Mouse (Mus musculus): Measurements from ENCODE around the gene H2-Eb1. TPM values are rescaled to one million over a fixed set of nuclear protein-coding genes. Genes with fewer than 3 reads are reported as not detected.
"Not testable (repeated sequence)": the region's sequence is repeated elsewhere in the genome, so short reads cannot be mapped to it uniquely, and the experiment has no call there.

H2-Eb1 gene
- total and polyA plus RNA-seq, 2 experiments from 2014 or later: 2.1 to 2.7 TPM

- no peak overlapping the region for H3K9ac ChIP-seq
- no peak for TF ChIP-seq CTCF (IDR thresholded peaks at IDR 0.05; ENCODE audit: low read depth)
- no peaks in the 10 kb centered on the region for H3K4me1 ChIP-seq (ENCODE audit: insufficient read depth)
- H3K4me3 ChIP-seq (ENCODE audit: low read depth, low read length): no peak overlapping the region
- WGBS: 33% methylated on average over 4 of the region's 4 CpGs
- no peak overlapping the region for H3K4me2 ChIP-seq (ENCODE audit: low read depth)
- no peaks in the 10 kb centered on the region for H3K27me3 ChIP-seq (ENCODE audit: insufficient read depth, low read length)
- H3K27ac ChIP-seq (ENCODE audit: low read depth, low read length): no peak overlapping the region
- H3K9me3 ChIP-seq (ENCODE audit: low read length): no peaks in the 10 kb centered on the region
- ATAC-seq (peak; percentile 67), DNase-seq (peak; percentile 79)
- H3K36me3 ChIP-seq (ENCODE audit: insufficient read depth): no peaks in the 10 kb centered on the region
These were observed 916 bp upstream of the H2-Eb1 start for GRCm38 (mm10) chr17:34304751-34305150.

- Histone ChIP-seq H3K9ac (no peak overlapping the region), H3K4me1 (ENCODE audit: insufficient read depth) (no peaks in the 10 kb centered on the region), H3K27me3 (ENCODE audit: insufficient read depth, low read length) (no peaks in the 10 kb centered on the region), H3K36me3 (ENCODE audit: insufficient read depth) (no peaks in the 10 kb centered on the region), H3K4me3 (ENCODE audit: low read depth, low read length) (no peak overlapping the region), H3K9me3 (ENCODE audit: low read length) (no peaks in the 10 kb centered on the region), H3K4me2 (ENCODE audit: low read depth) (no peak overlapping the region), H3K27ac (ENCODE audit: low read depth, low read length) (no peak overlapping the region)
- DNase-seq: no peak
- ATAC-seq: no peak
- 76% methylated on average over 2 of the region's 2 CpGs for WGBS
- no peak for TF ChIP-seq CTCF (IDR thresholded peaks at IDR 0.05; ENCODE audit: low read depth)
These were observed 740 bp downstream of the H2-Eb1 start for GRCm38 (mm10) chr17:34306407-34306806.

GRCm38 (mm10) chr17:34307216-34307615, 1.5 kb downstream of the H2-Eb1 start:
- ATAC-seq (no peak), DNase-seq (no peak)
- no peaks in the 10 kb centered on the region for H3K36me3 ChIP-seq (ENCODE audit: insufficient read depth)
- no peak overlapping the region for H3K4me2 ChIP-seq (ENCODE audit: low read depth)
- no peaks in the 10 kb centered on the region for H3K27me3 ChIP-seq (ENCODE audit: insufficient read depth, low read length)
- no peaks in the 10 kb centered on the region for H3K4me1 ChIP-seq (ENCODE audit: insufficient read depth)
- TF ChIP-seq CTCF (IDR thresholded peaks at IDR 0.05; ENCODE audit: low read depth): no peak
- no peaks in the 10 kb centered on the region for H3K9me3 ChIP-seq (ENCODE audit: low read length)
- no peak overlapping the region for H3K27ac ChIP-seq (ENCODE audit: low read depth, low read length)
- no peak overlapping the region for H3K4me3 ChIP-seq (ENCODE audit: low read depth, low read length)
- H3K9ac ChIP-seq: no peak overlapping the region

- Histone ChIP-seq H3K9ac (no peak overlapping the region), H3K4me3 (ENCODE audit: low read depth, low read length) (no peak overlapping the region), H3K27me3 (ENCODE audit: insufficient read depth, low read length) (no peaks in the 10 kb centered on the region), H3K9me3 (ENCODE audit: low read length) (no peaks in the 10 kb centered on the region), H3K4me1 (ENCODE audit: insufficient read depth) (no peaks in the 10 kb centered on the region), H3K27ac (ENCODE audit: low read depth, low read length) (no peak overlapping the region), H3K4me2 (ENCODE audit: low read depth) (no peak overlapping the region), H3K36me3 (ENCODE audit: insufficient read depth) (no peaks in the 10 kb centered on the region)
- ATAC-seq (no peak), DNase-seq (no peak)
- no peak for TF ChIP-seq CTCF (IDR thresholded peaks at IDR 0.05; ENCODE audit: low read depth)
- 87% methylated on average over 4 of the region's 4 CpGs for whole genome bisulfite sequencing
These were observed 2.5 kb downstream of the H2-Eb1 start for GRCm38 (mm10) chr17:34308161-34308560.

GRCm38 (mm10) chr17:34309225-34309624, 3.6 kb downstream of the H2-Eb1 start:
- WGBS: 29% methylated on average over 10 of the region's 10 CpGs
- Histone ChIP-seq H3K27ac (ENCODE audit: low read depth, low read length) (no peak overlapping the region), H3K4me1 (ENCODE audit: insufficient read depth) (no peaks in the 10 kb centered on the region), H3K36me3 (ENCODE audit: insufficient read depth) (no peaks in the 10 kb centered on the region), H3K27me3 (ENCODE audit: insufficient read depth, low read length) (no peaks in the 10 kb centered on the region), H3K4me3 (ENCODE audit: low read depth, low read length) (peak overlapping the region; percentile 58), H3K9me3 (ENCODE audit: low read length) (no peaks in the 10 kb centered on the region), H3K4me2 (ENCODE audit: low read depth) (peak overlapping the region; percentile 68), H3K9ac (peak overlapping the region; percentile 69)
- TF ChIP-seq CTCF (IDR thresholded peaks at IDR 0.05; ENCODE audit: low read depth): no peak
- ATAC-seq (no peak), DNase-seq (no peak)

- H3K9me3 ChIP-seq (ENCODE audit: low read length): no peaks in the 10 kb centered on the region
- H3K4me1 ChIP-seq (ENCODE audit: insufficient read depth): no peaks in the 10 kb centered on the region
- DNase-seq (peak; percentile 81), ATAC-seq (peak; percentile 93)
- H3K36me3 ChIP-seq (ENCODE audit: insufficient read depth): no peaks in the 10 kb centered on the region
- 22% methylated on average over 38 of the region's 38 CpGs for WGBS
- TF ChIP-seq CTCF (IDR thresholded peaks at IDR 0.05; ENCODE audit: low read depth): no peak
- peak overlapping the region; percentile 59; the same call in 1 of the 2 replicates for H3K27ac ChIP-seq (ENCODE audit: low read depth, low read length)
- H3K27me3 ChIP-seq (ENCODE audit: insufficient read depth, low read length): no peaks in the 10 kb centered on the region
- H3K4me2 ChIP-seq (ENCODE audit: low read depth): peak overlapping the region; percentile 68
- H3K9ac ChIP-seq: peak overlapping the region; percentile 69
- peak overlapping the region; percentile 58 for H3K4me3 ChIP-seq (ENCODE audit: low read depth, low read length)
These were observed 4.2 kb downstream of the H2-Eb1 start for GRCm38 (mm10) chr17:34309683-34310385.

- not testable (repeated sequence) for H3K4me2 ChIP-seq (ENCODE audit: low read depth); H3K36me3 ChIP-seq (ENCODE audit: insufficient read depth)
- 90% methylated on average over 3 of the region's 3 CpGs for WGBS
These were observed 4.9 kb downstream of the H2-Eb1 start for GRCm38 (mm10) chr17:34310526-34310925.

More at GRCm38 (mm10) chr17:34310526-34310925, 4.9 kb downstream of the H2-Eb1 start:
- DNase-seq; H3K9me3 ChIP-seq (ENCODE audit: low read length); H3K27ac ChIP-seq (ENCODE audit: low read depth, low read length); H3K4me3 ChIP-seq (ENCODE audit: low read depth, low read length); ATAC-seq; H3K9ac ChIP-seq; H3K27me3 ChIP-seq (ENCODE audit: insufficient read depth, low read length); H3K4me1 ChIP-seq (ENCODE audit: insufficient read depth): not testable (repeated sequence)

Data from forebrain, postnatal 0 days (tissue).